Mouse (Mus musculus) central nervous system, embryonic 14 days (tissue): ENCODE measurements around the gene Tbc1d21. TPM values are rescaled to one million over a fixed set of nuclear protein-coding genes. Genes with fewer than 3 reads are reported as not detected.

Experiments
- polyA plus RNA-seq: library from polyadenylated mRNA; depleted of rRNA; stranded (reverse); fragments of >200 nt; gene quantifications from 2 replicates; pipeline ENCODE4 v1.2.3, GENCODE M21; 2012; rRNA removed

Tbc1d21 gene
- polyA plus RNA-seq = not detected in 2 replicates

GRCm38 (mm10) chr9:58370355-58370754 lies at the start of gene Tbc1d21:
Gene Tbc1d21, minus strand, starts transcription at chr9:58370455.

GRCm38 (mm10) chr9:58312944-58313359 lies 57.3 kb downstream of the Tbc1d21 start, which contains the start of gene Loxl1:
Gene Loxl1, minus strand, starts transcription at chr9:58313186.

Other genes starting within 250 kb of the Tbc1d21 start
- gene Islr, start 166.1 kb downstream of the Tbc1d21 start, polyA plus RNA-seq = 55.0 and 138 TPM in 2 replicates
- 273 and 356 TPM in 2 replicates for gene Islr2, start 166.1 kb downstream of the Tbc1d21 start, polyA plus RNA-seq
- 8.6 and 10.5 TPM in 2 replicates for gene Pml, start 120.7 kb downstream of the Tbc1d21 start, polyA plus RNA-seq
- gene Stoml1, start 117.3 kb downstream of the Tbc1d21 start, polyA plus RNA-seq = 107 and 109 TPM in 2 replicates
- gene Loxl1, start 57.3 kb downstream of the Tbc1d21 start, polyA plus RNA-seq = 14.1 and 26.8 TPM in 2 replicates
- 37.9 and 38.7 TPM in 2 replicates for gene Insyn1, start 118.1 kb upstream of the Tbc1d21 start, polyA plus RNA-seq
- gene Cd276, start 185.0 kb upstream of the Tbc1d21 start, polyA plus RNA-seq = 35.1 and 42.2 TPM in 2 replicates
- 328 and 355 TPM in 2 replicates for gene Nptn, start 211.8 kb upstream of the Tbc1d21 start, polyA plus RNA-seq